Mouse (Mus musculus): Measurements from ENCODE around the gene Tomm34.

Gene Tomm34

DNA sequence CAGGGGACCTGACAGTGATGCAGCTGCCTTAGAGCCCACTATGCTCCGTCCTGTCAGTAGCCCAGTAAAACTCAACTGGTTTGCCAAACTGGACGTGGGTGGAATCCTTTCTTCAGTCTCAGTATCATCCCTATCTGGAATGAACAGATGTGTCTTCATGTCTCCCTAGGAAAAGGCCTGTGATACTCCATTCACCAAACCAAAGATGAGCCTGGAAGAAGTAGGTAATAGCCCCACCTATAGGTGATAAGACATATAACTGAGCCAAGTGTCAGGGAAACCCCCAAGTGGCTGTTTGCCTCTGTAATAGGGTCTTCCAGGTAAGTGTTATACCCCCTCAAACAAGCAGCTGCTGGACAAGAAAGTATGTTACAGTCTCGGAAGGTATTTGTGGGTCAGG, 52.1 kb downstream of the Tomm34 start:
- H3K36me3 ChIP-seq (ENCODE audit: insufficient read depth, low read length) = peaks cover 58% of the 10 kb centered on the region
- TF ChIP-seq NANOG (IDR thresholded peaks at IDR 0.05; ENCODE audit: borderline replicate concordance, low read length) (no peak), CTCF (conservative IDR thresholded peaks at IDR 0.05; ENCODE audit: low read length) (no peak)
- H3K9me3 ChIP-seq (ENCODE audit: low read length) = no peaks in the 10 kb centered on the region
- H3K27me3 ChIP-seq (ENCODE audit: insufficient read depth, low read length) = no peaks in the 10 kb centered on the region
- H3K4me1 ChIP-seq (replicated peaks; ENCODE audit: low read depth, low read length) = peaks cover 44% of the 10 kb centered on the region
- no peak overlapping the region for H3K4me3 ChIP-seq (replicated peaks; ENCODE audit: low read length)

DNA sequence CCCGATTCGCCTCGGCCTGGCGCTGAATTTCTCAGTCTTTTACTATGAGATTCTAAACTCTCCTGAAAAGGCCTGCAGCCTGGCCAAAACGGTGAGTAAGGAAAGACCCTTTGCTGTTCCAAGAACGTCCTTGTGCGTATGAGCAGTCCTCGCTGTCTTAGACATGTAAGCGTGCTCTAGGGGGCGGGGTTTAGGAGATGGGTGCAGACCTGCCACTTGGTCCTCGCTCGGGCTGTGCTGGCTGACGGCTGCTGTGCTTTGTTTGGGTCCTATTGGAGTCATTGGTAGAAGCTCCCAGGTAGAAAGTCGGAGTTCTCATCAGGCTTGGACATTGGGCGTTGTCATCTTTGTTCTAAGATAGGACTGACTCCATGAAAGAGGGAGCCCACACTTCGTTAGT, 55.7 kb downstream of the Tomm34 start:
- H3K36me3 ChIP-seq (ENCODE audit: insufficient read depth, low read length) = peaks cover 89% of the 10 kb centered on the region
- TF ChIP-seq POU5F1 (IDR thresholded peaks at IDR 0.05; ENCODE audit: borderline replicate concordance, low read length) = no peak
- H3K9me3 ChIP-seq (ENCODE audit: low read length) = no peaks in the 10 kb centered on the region
- H3K4me1 ChIP-seq (replicated peaks; ENCODE audit: low read depth, low read length) = peaks cover 44% of the 10 kb centered on the region
- no peak overlapping the region for H3K4me3 ChIP-seq (replicated peaks; ENCODE audit: low read length)
- no peaks in the 10 kb centered on the region for H3K27me3 ChIP-seq (ENCODE audit: insufficient read depth, low read length)

DNA sequence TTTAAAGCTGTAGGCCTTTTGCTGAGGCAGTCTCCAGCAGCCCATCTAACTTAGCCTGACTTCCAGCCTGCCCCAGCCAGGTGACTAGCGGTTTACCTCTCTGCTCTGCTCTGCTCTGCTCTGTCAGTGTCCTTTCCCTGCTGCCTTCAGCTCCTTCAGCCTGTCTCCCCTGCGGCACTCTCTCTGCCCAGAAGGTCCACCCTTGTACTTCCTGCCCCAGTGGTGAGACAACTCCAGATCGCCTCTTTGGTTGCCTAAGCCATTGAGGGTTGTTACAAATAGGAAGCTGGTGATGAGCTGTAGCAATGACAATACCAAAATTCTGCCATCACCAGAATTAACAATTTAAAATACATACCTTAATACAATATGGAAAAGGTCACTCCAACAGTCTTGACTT, 60.0 kb downstream of the Tomm34 start:
- no peaks in the 10 kb centered on the region for H3K27me3 ChIP-seq (ENCODE audit: insufficient read depth, low read length)
- H3K36me3 ChIP-seq (ENCODE audit: insufficient read depth, low read length) = peaks cover 56% of the 10 kb centered on the region
- no peak overlapping the region for H3K4me3 ChIP-seq (replicated peaks; ENCODE audit: low read length)
- TF ChIP-seq NANOG (IDR thresholded peaks at IDR 0.05; ENCODE audit: borderline replicate concordance, low read length) (no peak), POU5F1 (IDR thresholded peaks at IDR 0.05; ENCODE audit: borderline replicate concordance, low read length) (no peak), CTCF (conservative IDR thresholded peaks at IDR 0.05; ENCODE audit: low read length) (no peak)
- peaks cover 59% of the 10 kb centered on the region for H3K4me1 ChIP-seq (replicated peaks; ENCODE audit: low read depth, low read length)
- H3K9me3 ChIP-seq (ENCODE audit: low read length) = no peaks in the 10 kb centered on the region

DNA sequence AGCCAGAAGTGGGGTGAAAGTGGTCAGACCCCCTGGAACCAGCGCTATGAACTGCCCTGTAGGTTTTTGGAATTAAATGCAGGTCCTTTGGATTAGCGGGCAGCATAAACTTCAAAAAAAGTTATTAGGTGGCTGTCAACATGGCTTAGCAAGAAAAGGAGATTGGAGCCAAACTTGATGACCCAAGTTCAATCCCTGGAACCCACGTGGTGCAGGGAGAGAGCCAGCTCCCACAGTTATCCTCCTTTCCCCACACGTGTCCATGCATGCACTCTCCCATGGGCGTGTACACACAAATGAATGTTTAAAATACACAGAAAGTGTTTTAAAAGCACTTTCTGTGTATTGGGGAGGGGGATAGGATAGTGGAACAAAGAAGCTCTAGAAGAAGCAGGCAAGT, 60.5 kb downstream of the Tomm34 start:
- H3K4me3 ChIP-seq (replicated peaks; ENCODE audit: low read length) = no peak overlapping the region
- no peak for TF ChIP-seq CTCF (conservative IDR thresholded peaks at IDR 0.05; ENCODE audit: low read length)
- TF ChIP-seq NANOG (IDR thresholded peaks at IDR 0.05; ENCODE audit: borderline replicate concordance, low read length) = no peak
- no peak for TF ChIP-seq POU5F1 (IDR thresholded peaks at IDR 0.05; ENCODE audit: borderline replicate concordance, low read length)
- no peaks in the 10 kb centered on the region for H3K9me3 ChIP-seq (ENCODE audit: low read length)
- peaks cover 51% of the 10 kb centered on the region for H3K36me3 ChIP-seq (ENCODE audit: insufficient read depth, low read length)
- H3K27me3 ChIP-seq (ENCODE audit: insufficient read depth, low read length) = no peaks in the 10 kb centered on the region
- H3K4me1 ChIP-seq (replicated peaks; ENCODE audit: low read depth, low read length) = peaks cover 64% of the 10 kb centered on the region

DNA sequence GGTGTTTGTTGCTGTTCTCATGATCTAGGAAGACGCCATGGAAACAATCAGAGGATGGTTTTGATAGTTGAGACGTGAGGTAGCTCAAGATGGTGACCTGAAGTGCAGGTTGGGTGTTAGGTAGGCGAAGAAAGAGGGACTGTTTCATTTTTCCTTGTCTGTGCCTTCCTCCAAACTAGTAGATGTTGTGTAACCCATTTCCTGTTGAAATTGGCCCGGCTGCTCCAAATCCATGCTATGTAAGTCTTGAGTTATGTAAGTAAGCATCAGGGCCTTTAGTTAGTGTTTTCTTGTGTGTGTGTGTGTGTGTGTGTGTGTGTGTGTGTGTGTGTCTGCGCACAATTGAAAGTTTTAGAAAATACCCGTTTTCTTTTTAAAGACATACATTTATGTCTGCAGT, 61.7 kb downstream of the Tomm34 start:
- no peaks in the 10 kb centered on the region for H3K9me3 ChIP-seq (ENCODE audit: low read length)
- peaks cover 42% of the 10 kb centered on the region for H3K36me3 ChIP-seq (ENCODE audit: insufficient read depth, low read length)
- TF ChIP-seq CTCF (conservative IDR thresholded peaks at IDR 0.05; ENCODE audit: low read length) (no peak), POU5F1 (IDR thresholded peaks at IDR 0.05; ENCODE audit: borderline replicate concordance, low read length) (no peak), NANOG (IDR thresholded peaks at IDR 0.05; ENCODE audit: borderline replicate concordance, low read length) (no peak)
- H3K4me3 ChIP-seq (replicated peaks; ENCODE audit: low read length) = no peak overlapping the region
- H3K4me1 ChIP-seq (replicated peaks; ENCODE audit: low read depth, low read length) = peaks cover 68% of the 10 kb centered on the region
- no peaks in the 10 kb centered on the region for H3K27me3 ChIP-seq (ENCODE audit: insufficient read depth, low read length)

DNA sequence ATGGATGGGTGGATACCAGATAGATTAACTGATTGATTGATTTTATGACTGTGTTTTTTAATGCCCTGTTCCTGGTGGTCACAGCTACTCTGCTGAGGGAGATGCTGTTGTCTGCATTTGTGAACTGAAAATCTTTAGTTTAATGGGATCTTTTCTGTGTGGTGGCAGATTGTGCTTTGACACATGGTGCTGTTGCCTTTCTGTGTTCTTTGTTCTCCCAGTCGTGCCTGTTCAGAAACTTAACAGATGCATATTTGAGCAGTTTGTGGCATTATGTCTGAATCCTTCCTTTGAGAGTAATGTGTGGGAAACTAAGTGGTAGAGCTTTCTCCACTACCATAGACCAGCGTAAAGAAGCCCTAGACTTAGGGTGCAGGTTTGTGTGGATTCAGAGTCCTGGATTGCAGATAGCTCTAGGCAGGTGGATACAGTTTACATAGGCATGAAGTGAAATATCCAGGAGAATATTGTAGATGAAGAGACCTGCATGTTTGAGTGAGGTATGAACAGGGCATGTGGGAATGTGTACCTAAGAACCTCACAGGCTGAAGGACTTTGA, 62.9 kb downstream of the Tomm34 start:
- no peaks in the 10 kb centered on the region for H3K9me3 ChIP-seq (ENCODE audit: low read length)
- peaks cover 36% of the 10 kb centered on the region for H3K36me3 ChIP-seq (ENCODE audit: insufficient read depth, low read length)
- no peaks in the 10 kb centered on the region for H3K27me3 ChIP-seq (ENCODE audit: insufficient read depth, low read length)
- TF ChIP-seq NANOG (IDR thresholded peaks at IDR 0.05; ENCODE audit: borderline replicate concordance, low read length) (no peak), CTCF (conservative IDR thresholded peaks at IDR 0.05; ENCODE audit: low read length) (no peak), POU5F1 (IDR thresholded peaks at IDR 0.05; ENCODE audit: borderline replicate concordance, low read length) (no peak)
- H3K4me3 ChIP-seq (replicated peaks; ENCODE audit: low read length) = no peak overlapping the region
- H3K4me1 ChIP-seq (replicated peaks; ENCODE audit: low read depth, low read length) = peaks cover 78% of the 10 kb centered on the region

DNA sequence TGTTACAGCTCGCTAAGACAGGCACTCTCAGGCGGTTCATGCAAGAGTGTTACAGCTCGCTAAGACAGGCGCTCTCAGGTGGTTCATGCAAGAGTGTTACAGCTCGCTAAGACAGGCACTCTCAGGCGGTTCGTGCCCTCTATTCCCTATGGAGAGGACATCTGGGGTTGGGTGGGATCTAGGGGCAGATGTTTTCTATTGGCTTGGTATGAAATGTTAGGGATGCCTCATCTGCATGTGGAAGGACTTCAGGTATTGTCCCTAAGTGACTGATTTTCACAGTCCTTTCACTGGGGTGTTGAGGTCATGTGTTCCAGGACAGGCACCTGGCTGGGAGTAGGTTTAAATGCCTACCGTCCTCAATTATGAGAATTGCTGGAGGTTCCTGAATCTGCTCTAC, 63.4 kb downstream of the Tomm34 start:
- Histone ChIP-seq H3K4me3 (replicated peaks; ENCODE audit: low read length) (peak overlapping the region; percentile 63), H3K4me1 (replicated peaks; ENCODE audit: low read depth, low read length) (peaks cover 82% of the 10 kb centered on the region), H3K27me3 (ENCODE audit: insufficient read depth, low read length) (no peaks in the 10 kb centered on the region), H3K36me3 (ENCODE audit: insufficient read depth, low read length) (peaks cover 36% of the 10 kb centered on the region), H3K9me3 (ENCODE audit: low read length) (no peaks in the 10 kb centered on the region)
- TF ChIP-seq NANOG (IDR thresholded peaks at IDR 0.05; ENCODE audit: borderline replicate concordance, low read length) = no peak
- no peak for TF ChIP-seq POU5F1 (IDR thresholded peaks at IDR 0.05; ENCODE audit: borderline replicate concordance, low read length)
- no peak for TF ChIP-seq CTCF (conservative IDR thresholded peaks at IDR 0.05; ENCODE audit: low read length)

DNA sequence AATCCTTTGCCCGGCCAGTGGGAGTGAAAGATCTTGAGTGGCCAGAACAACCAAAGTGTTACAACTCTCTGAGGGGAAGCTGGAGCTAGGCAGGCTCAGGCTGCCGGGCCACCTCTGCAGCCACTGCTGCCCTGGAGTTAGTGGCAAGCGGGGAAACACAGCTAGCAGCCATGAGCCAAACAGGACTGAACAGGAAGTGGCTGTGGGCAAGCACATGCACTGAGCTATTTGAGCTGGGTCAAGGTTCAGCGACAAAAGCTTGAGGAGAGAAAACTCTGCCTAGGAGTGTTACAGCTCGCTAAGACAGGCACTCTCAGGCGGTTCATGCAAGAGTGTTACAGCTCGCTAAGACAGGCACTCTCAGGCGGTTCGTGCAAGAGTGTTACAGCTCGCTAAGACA, 64.0 kb downstream of the Tomm34 start:
- H3K4me1 ChIP-seq (replicated peaks; ENCODE audit: low read depth, low read length) = peaks cover 86% of the 10 kb centered on the region
- peak overlapping the region; percentile 63 for H3K4me3 ChIP-seq (replicated peaks; ENCODE audit: low read length)
- TF ChIP-seq CTCF (conservative IDR thresholded peaks at IDR 0.05; ENCODE audit: low read length) (no peak), POU5F1 (IDR thresholded peaks at IDR 0.05; ENCODE audit: borderline replicate concordance, low read length) (no peak), NANOG (IDR thresholded peaks at IDR 0.05; ENCODE audit: borderline replicate concordance, low read length) (no peak)
- H3K27me3 ChIP-seq (ENCODE audit: insufficient read depth, low read length) = no peaks in the 10 kb centered on the region
- peaks cover 33% of the 10 kb centered on the region for H3K36me3 ChIP-seq (ENCODE audit: insufficient read depth, low read length)
- no peaks in the 10 kb centered on the region for H3K9me3 ChIP-seq (ENCODE audit: low read length)

DNA sequence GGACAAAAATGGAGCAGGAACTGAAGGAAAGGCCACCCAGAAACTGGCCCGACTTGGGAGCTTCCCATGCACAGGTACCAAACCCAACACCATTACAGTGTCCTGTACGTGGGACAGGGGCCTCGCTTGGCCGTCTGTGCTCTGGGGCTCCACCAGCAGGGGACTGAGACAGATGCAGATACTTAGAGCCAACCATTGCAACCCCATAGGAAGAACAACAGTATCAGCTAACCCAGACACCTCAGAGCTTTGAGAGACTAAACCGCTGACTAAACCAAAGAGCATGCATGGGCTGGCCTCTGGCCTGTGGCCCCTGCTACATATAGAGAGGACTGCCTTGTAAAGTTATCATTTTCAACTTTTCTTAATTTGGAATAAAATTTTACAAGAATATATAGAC, 66.5 kb downstream of the Tomm34 start:
- no peaks in the 10 kb centered on the region for H3K9me3 ChIP-seq (ENCODE audit: low read length)
- TF ChIP-seq NANOG (IDR thresholded peaks at IDR 0.05; ENCODE audit: borderline replicate concordance, low read length) (no peak), CTCF (conservative IDR thresholded peaks at IDR 0.05; ENCODE audit: low read length) (no peak), POU5F1 (IDR thresholded peaks at IDR 0.05; ENCODE audit: borderline replicate concordance, low read length) (no peak)
- H3K36me3 ChIP-seq (ENCODE audit: insufficient read depth, low read length) = peaks cover 28% of the 10 kb centered on the region
- no peak overlapping the region for H3K4me3 ChIP-seq (replicated peaks; ENCODE audit: low read length)
- H3K27me3 ChIP-seq (ENCODE audit: insufficient read depth, low read length) = no peaks in the 10 kb centered on the region
- H3K4me1 ChIP-seq (replicated peaks; ENCODE audit: low read depth, low read length) = peaks cover 78% of the 10 kb centered on the region

All from E14TG2a.4 (cell line).